Mouse (Mus musculus) left cerebral cortex, adult 11 months (tissue): ENCODE results near the gene Gramd1b.

Experiments
- DNase-seq: peaks from one replicate; pipeline ENCODE4 v3.0.0; 2022; ENCODE audit warnings: low spot score

The Gramd1b gene

DNA sequence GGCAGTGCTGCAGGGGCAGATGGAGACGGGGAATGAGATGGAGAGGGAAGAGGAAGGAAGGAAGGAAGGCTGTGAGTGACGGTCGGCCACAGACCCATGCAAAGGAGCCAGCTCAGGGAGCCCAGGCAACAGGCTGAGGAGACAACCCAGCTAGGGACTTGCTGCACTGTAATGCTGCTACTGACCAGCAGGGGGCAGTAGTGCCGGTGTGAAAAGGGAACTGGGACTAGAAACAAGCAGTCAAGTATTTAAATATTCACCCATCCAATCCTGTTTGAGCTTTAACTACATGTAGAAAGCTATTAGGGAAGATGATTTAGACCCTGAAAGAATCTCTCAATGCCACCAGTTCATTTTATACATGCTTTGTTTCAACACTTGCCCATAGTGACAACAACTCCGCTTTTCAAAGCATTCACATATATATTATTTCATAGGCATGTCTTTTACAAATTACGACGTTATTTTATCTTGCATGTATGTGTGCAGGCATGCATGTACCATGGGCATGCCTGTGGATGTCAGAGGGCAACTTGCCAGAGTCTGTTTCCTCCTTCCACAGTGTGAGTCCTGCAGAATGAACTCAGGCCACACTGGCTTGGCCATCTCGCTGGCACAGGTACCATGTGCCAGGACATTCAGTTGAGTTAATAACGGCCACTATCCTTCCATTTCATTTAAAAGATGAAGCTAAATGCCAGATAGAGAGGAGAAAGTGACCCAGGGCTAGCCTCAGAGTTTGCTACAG lies 197.4 kb downstream of the Gramd1b start:
- DNase-seq, result no peak

GRCm38 (mm10) chr9:40332731-40333648 lies 198.2 kb downstream of the Gramd1b start:
- no peak for DNase-seq

DNA sequence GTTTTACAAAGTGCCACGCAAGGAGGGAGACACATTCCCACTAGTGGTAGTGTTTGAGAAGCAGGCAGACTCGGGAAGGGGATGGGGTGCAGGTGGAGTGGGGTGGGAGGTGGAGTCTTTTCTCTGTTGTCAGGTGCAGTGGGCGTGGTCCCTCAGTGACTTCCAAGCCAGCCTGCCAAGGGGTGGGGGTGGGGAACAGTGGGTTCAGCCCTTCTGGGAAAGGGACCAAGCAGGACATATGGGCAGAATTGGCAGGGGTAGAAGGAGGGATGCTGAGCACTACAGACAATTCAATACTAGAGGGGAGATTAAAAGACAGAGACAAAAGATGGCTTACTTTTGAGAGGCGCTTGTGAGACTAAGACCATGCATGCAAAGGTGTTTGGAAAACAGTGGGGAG lies 198.9 kb downstream of the Gramd1b start:
- no peak for DNase-seq

GRCm38 (mm10) chr9:40331411-40332286 lies 199.5 kb downstream of the Gramd1b start:
- DNase-seq, result no peak

GRCm38 (mm10) chr9:40330609-40331382 lies 200.4 kb downstream of the Gramd1b start:
- DNase-seq, result peak; percentile 83

GRCm38 (mm10) chr9:40326260-40326915 lies 204.8 kb downstream of the Gramd1b start:
- no peak for DNase-seq

DNA sequence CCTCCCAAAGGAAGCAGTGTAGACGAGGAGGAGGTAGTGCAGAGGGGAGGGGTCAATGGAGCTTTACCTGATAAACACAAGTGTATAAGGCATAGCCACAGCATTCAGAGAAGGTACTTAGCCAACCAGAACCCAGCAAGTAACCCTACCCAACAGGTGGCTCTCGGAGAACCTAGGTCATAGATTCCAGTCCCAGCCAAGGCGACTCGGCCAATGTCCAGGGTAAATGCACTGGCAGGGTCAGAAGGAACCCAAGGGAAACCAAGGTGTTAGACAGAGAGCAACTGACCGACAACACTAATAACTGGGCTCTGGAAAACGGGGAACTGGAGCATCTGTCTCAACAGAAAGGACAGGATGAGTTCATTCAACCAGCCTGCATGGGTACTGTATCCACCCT lies 206.4 kb downstream of the Gramd1b start:
- DNase-seq, result no peak

DNA sequence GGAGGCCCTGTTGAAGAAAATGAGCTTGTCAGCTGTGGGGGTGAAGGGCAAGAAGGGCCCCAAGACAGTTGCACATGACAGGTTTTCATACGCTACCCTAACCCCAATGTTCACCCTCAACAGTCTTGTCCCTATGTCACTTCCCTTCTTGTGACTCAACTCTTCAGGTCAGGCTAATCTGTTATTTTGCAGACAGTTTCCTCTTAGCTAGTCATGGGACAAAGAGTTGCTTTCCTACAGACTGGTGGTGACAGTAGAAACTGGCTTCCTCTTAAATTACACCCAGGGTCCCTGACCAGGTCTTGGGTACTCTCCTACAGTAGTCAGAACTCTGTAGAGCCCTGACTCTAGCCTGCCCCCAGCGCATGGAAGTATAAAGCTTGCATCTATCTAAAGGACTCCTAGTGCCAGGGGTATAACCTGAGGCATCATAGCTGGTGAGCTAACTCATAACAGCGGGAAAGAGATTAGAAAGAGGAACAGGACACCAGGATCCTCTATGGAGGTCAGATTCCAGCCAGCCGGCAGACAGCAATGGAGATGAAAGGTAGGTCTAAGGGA lies 206.9 kb downstream of the Gramd1b start:
- no peak for DNase-seq

DNA sequence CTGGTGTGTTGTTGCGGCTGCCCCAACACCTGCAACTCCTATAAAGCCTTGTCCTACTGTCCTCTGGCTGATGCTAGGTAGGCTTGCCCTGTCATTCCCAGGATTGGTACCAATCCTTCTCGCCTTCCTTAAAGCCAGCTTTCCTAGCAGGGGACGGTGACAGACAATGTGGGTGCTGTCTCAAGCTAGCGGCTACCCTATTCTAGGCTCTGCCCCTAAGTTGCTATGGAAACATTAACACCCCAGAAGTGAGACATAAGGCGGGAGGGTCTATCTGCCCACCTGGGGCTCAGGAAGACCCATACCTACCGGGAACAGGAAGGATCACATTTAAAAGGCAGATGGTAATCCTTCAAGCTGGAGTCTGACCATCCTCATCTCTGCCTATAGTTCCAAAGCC lies 207.4 kb downstream of the Gramd1b start:
- no peak for DNase-seq

DNA sequence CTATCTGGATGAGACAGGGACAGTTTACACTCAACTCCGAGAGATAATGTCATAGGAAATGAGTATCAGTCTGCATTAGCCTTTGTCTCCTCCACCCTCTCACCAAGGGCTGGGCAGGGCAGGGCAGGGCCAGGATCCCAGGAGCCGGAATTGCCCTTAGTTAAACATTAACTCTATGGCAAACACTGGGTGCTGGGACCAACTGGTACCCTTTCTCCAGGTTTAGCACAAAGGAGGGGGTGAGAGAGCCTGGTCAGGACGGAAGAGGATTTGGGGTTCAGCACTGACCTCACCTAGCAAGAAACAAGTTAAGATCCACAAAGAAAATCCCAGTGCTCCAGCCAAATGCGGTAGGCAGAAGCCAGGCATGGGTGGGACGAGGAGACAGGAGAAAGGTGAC lies 208.0 kb downstream of the Gramd1b start:
- DNase-seq, result no peak

- DNase-seq, result no peak
These were observed 208.8 kb downstream of the Gramd1b start for GRCm38 (mm10) chr9:40322372-40322771.

DNA sequence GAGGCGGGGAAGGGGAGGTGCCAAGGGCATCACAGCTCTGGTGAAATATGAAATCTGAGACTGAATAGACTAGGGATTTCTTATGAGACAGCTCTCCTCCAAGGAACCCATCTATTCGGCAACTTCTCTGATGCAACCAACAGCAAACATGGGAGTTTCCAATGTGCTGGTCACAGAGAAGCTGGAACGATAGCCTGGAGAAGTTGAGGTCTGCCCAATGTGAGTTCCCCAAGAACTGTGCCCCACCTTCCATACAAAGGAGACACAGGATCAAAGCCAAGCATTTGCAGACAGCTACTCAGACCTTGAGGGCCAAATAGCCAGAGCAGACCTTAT lies 209.5 kb downstream of the Gramd1b start:
- no peak for DNase-seq

GRCm38 (mm10) chr9:40320879-40321667 lies 210.1 kb downstream of the Gramd1b start:
- no peak for DNase-seq

DNA sequence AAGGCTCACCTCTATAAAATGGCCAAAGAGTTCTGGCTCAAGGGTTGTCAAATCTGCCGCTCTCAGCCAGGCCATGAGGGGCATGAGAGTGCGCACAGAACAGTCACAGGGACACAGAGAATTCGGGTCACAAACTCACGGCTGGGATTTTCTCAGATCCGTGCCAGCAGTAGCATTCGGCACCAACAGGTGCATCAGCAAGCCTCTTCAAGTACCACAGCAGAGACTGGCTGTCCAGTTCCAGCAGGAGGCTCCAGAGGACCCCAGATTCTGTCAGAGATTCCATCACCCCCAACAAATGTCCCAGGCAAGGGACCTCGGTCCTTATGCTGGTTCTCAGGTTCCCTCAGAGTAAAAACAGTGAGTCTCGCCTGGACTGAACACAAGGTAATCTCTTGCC lies 210.8 kb downstream of the Gramd1b start:
- no peak for DNase-seq

DNA sequence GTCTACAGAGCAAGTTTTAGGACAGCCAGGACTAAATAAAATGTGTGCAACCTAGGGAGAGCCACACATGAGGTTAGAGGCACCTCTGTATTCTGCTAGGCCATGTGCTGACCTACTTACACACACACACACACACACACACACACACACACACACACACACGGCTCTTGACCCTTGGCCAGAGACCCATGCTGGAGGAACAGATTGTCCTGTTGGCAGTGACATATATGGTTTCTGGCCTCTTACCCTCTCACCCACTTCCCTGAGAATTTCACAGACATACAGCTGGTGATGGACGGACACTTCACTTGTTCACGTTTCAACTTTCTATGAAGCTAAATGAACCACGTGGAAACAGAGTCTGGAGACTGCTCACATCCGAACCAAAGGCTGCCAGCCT lies 212.4 kb downstream of the Gramd1b start:
- DNase-seq, result no peak

- no peak for DNase-seq
These were observed 213.4 kb downstream of the Gramd1b start for GRCm38 (mm10) chr9:40317735-40318134.

- DNase-seq, result no peak
These were observed 214.1 kb downstream of the Gramd1b start for GRCm38 (mm10) chr9:40316865-40317660.

- DNase-seq, result no peak
These were observed 219.4 kb downstream of the Gramd1b start for GRCm38 (mm10) chr9:40311813-40312212.

DNA sequence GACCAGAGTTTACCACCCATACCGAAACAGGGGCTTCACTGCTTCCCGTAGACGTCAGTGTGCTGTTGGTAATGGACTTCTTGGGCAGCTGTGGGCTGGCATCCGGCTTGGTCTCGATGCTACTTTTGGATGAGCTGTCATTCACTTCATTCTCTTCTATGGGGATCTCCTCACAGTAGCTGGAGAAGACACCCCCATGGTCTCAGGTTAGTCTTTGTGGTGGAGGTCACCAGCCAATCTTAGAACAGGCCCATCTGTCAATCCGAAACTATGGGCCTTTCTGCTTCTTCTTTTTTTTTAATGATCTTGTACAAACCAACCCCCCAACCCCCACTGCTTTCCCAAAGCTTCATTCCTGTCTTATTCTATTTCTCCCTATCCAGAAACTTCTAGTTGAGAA lies 221.3 kb downstream of the Gramd1b start:
- DNase-seq, result no peak
